Mouse (Mus musculus) adrenal gland, adult 18-20 months (tissue): Measurements from ENCODE around the gene Cap2. TPM values are rescaled to one million over a fixed set of nuclear protein-coding genes. Genes with fewer than 3 reads are reported as not detected.

Experiments
- DNase-seq, 2 experiments: peaks; one replicate each; pipeline ENCODE4 v3.0.0; 2021 to 2022; ENCODE audit warnings: low spot score in 2 of 2
- long read RNA-seq, 2 experiments: library from polyadenylated mRNA; stranded (forward); transcript quantifications; one replicate each; pipeline ENCODE4 v2.0.0; 2021
- total RNA-seq, 2 experiments: library from RNA; stranded (reverse); gene quantifications; 1 replicate in 1 of 2; 2 replicates in 1 of 2; pipeline ENCODE4 v1.2.3; 2021

Gene Cap2
- total RNA-seq = 1 to 10 TPM; 5.1 to 5.6 TPM
- long read RNA-seq, experiment 1, partial matches to known transcripts = 0 of 1 reads
- long read RNA-seq, experiment 1, other reads (novel, unspliced or antisense) = 0 of 1 reads
- long read RNA-seq, experiment 2, partial matches to known transcripts = 1 of 3 reads
- long read RNA-seq, experiment 2, other reads (novel, unspliced or antisense) = 0 of 3 reads

- peak; percentile 46 to 55 for DNase-seq
Measured at GRCm38 (mm10) chr13:46501800-46502389, at the start of gene Cap2. Cap2 (plus strand) TSS chr13:46501848.

- DNase-seq = no peak
Measured at GRCm38 (mm10) chr13:46459546-46459945, 42.1 kb upstream of the Cap2 start.

- no peak for DNase-seq
Measured at GRCm38 (mm10) chr13:46462280-46462679, 39.4 kb upstream of the Cap2 start.

- DNase-seq = no peak
Measured at GRCm38 (mm10) chr13:46463764-46464163, 37.9 kb upstream of the Cap2 start.

GRCm38 (mm10) chr13:46468251-46468650 is 33.4 kb upstream of the Cap2 start:
- no peak for DNase-seq

GRCm38 (mm10) chr13:46469536-46469935 is 32.1 kb upstream of the Cap2 start:
- no peak for DNase-seq

- no peak for DNase-seq
Measured at GRCm38 (mm10) chr13:46481271-46481670, 20.4 kb upstream of the Cap2 start.

- no peak for DNase-seq
Measured at GRCm38 (mm10) chr13:46485605-46486004, 16.0 kb upstream of the Cap2 start.

- no peak for DNase-seq
Measured at GRCm38 (mm10) chr13:46488166-46488565, 13.5 kb upstream of the Cap2 start.

GRCm38 (mm10) chr13:46490644-46491043 is 11.0 kb upstream of the Cap2 start:
- no peak for DNase-seq

GRCm38 (mm10) chr13:46502390-46502891 is 793 bp downstream of the Cap2 start:
- peak; percentile 21 to 27 for DNase-seq

- no peak for DNase-seq
Measured at GRCm38 (mm10) chr13:46507944-46508343, 6.3 kb downstream of the Cap2 start.

- DNase-seq = no peak
Measured at GRCm38 (mm10) chr13:46508823-46509222, 7.2 kb downstream of the Cap2 start.

- DNase-seq = no peak
Measured at GRCm38 (mm10) chr13:46510460-46510859, 8.8 kb downstream of the Cap2 start.

- DNase-seq = no peak
Measured at GRCm38 (mm10) chr13:46514484-46514883, 12.8 kb downstream of the Cap2 start.

- no peak for DNase-seq
Measured at GRCm38 (mm10) chr13:46515120-46515523, 13.5 kb downstream of the Cap2 start.

GRCm38 (mm10) chr13:46515524-46515923 is 13.9 kb downstream of the Cap2 start:
- no peak for DNase-seq

- no peak for DNase-seq
Measured at GRCm38 (mm10) chr13:46516183-46516582, 14.5 kb downstream of the Cap2 start.

- no peak for DNase-seq
Measured at GRCm38 (mm10) chr13:46517211-46517685, 15.6 kb downstream of the Cap2 start.

GRCm38 (mm10) chr13:46521482-46521881 is 19.8 kb downstream of the Cap2 start:
- no peak for DNase-seq

GRCm38 (mm10) chr13:46522798-46523197 is 21.1 kb downstream of the Cap2 start:
- no peak for DNase-seq

GRCm38 (mm10) chr13:46523235-46523634 is 21.6 kb downstream of the Cap2 start:
- no peak for DNase-seq

GRCm38 (mm10) chr13:46523712-46524111 is 22.1 kb downstream of the Cap2 start:
- no peak for DNase-seq
